Mouse (Mus musculus) testis, adult 2 months (tissue): ENCODE data around the gene Serpinb7. TPM values are rescaled to one million over a fixed set of nuclear protein-coding genes. Genes with fewer than 3 reads are reported as not detected.

ENCODE experiments used
- H3K27ac ChIP-seq: fragments of 200-500 bp; 2 replicates; pipeline ENCODE4 v1.5.1; 2012; ENCODE audit warnings: low read depth, low read length; ENCODE audit not compliant: control insufficient read depth, insufficient read depth
- H3K27me3 ChIP-seq: fragments of 200-500 bp; 2 replicates; pipeline ENCODE4 v1.6.1; 2012; ENCODE audit warnings: mild to moderate bottlenecking, low read length, moderate library complexity; ENCODE audit not compliant: control insufficient read depth, insufficient read depth
- H3K36me3 ChIP-seq: fragments of 200-500 bp; 2 replicates; pipeline ENCODE4 v1.6.1; 2012; ENCODE audit warnings: mild to moderate bottlenecking, low read length; ENCODE audit not compliant: control insufficient read depth, insufficient read depth
- H3K4me1 ChIP-seq: fragments of 200-500 bp; 2 replicates; pipeline ENCODE4 v1.6.1; 2012; ENCODE audit warnings: low read length; ENCODE audit not compliant: control insufficient read depth, insufficient read depth
- H3K4me3 ChIP-seq: fragments of 200-500 bp; 2 replicates; pipeline ENCODE4 v1.5.1; 2012; ENCODE audit warnings: low read depth, mild to moderate bottlenecking, low read length, moderate library complexity, mixed read lengths; ENCODE audit not compliant: control insufficient read depth
- CTCF ChIP-seq: fragments of 200-500 bp; IDR thresholded peaks from 2 replicates; pipeline ENCODE4 v1.5.1; 2012; ENCODE audit warnings: low read depth, mild to moderate bottlenecking, inconsistent platforms, low read length, moderate library complexity; ENCODE audit not compliant: control insufficient read depth, insufficient read depth, insufficient replicate concordance
- POLR2A ChIP-seq: fragments of 200-500 bp; IDR thresholded peaks from 2 replicates; pipeline ENCODE4 v1.6.1; 2012; ENCODE audit warnings: low read depth, mild to moderate bottlenecking, inconsistent platforms, low read length, moderate library complexity; ENCODE audit not compliant: control insufficient read depth
- polyA plus RNA-seq: library from polyadenylated mRNA; depleted of rRNA; stranded (reverse); fragments of >200 nt; gene quantifications from 2 replicates; pipeline ENCODE4 v1.2.3, GENCODE M21; 2012

Serpinb7 gene
- polyA plus RNA-seq, 1 experiment: 0.09 TPM

- TF ChIP-seq CTCF: no peak
- no peak for TF ChIP-seq POLR2A
- Histone ChIP-seq H3K36me3 (no peaks in the 10 kb centered on the region), H3K4me3 (no peak overlapping the region), H3K27ac (no peak overlapping the region), H3K27me3 (no peaks in the 10 kb centered on the region), H3K4me1 (no peaks in the 10 kb centered on the region)
Measured at GRCm38 (mm10) chr1:107422487-107422886, 23.0 kb downstream of the Serpinb7 start.

- Histone ChIP-seq H3K36me3 (no peaks in the 10 kb centered on the region), H3K4me1 (no peaks in the 10 kb centered on the region), H3K27ac (no peak overlapping the region), H3K27me3 (no peaks in the 10 kb centered on the region), H3K4me3 (no peak overlapping the region)
- TF ChIP-seq CTCF: no peak
- TF ChIP-seq POLR2A: no peak
Measured at GRCm38 (mm10) chr1:107431253-107431652, 31.8 kb downstream of the Serpinb7 start.

- Histone ChIP-seq H3K27me3 (no peaks in the 10 kb centered on the region), H3K4me3 (no peak overlapping the region), H3K36me3 (no peaks in the 10 kb centered on the region), H3K27ac (no peak overlapping the region), H3K4me1 (no peaks in the 10 kb centered on the region)
- TF ChIP-seq CTCF: no peak
- TF ChIP-seq POLR2A: no peak
Measured at GRCm38 (mm10) chr1:107435528-107435927, 36.1 kb downstream of the Serpinb7 start.

- no peaks in the 10 kb centered on the region for H3K27me3 ChIP-seq
- TF ChIP-seq POLR2A: no peak
- TF ChIP-seq CTCF: no peak
Measured at GRCm38 (mm10) chr1:107439462-107439861, 40.0 kb downstream of the Serpinb7 start.

GRCm38 (mm10) chr1:107445352-107445751 is 45.9 kb downstream of the Serpinb7 start:
- no peak overlapping the region for H3K4me3 ChIP-seq
- H3K36me3 ChIP-seq: no peaks in the 10 kb centered on the region
- TF ChIP-seq POLR2A: no peak
- TF ChIP-seq CTCF: no peak
- no peaks in the 10 kb centered on the region for H3K27me3 ChIP-seq
- no peak overlapping the region for H3K27ac ChIP-seq
- no peaks in the 10 kb centered on the region for H3K4me1 ChIP-seq

More at GRCm38 (mm10) chr1:107439462-107439861, 40.0 kb downstream of the Serpinb7 start:
- H3K27ac ChIP-seq: no peak overlapping the region
- H3K4me3 ChIP-seq: no peak overlapping the region
- H3K36me3 ChIP-seq: no peaks in the 10 kb centered on the region
- H3K4me1 ChIP-seq: no peaks in the 10 kb centered on the region

GRCm38 (mm10) chr1:107447228-107447931 is 47.9 kb downstream of the Serpinb7 start:
- Histone ChIP-seq H3K27ac (no peak overlapping the region), H3K4me3 (no peak overlapping the region), H3K4me1 (no peaks in the 10 kb centered on the region), H3K36me3 (no peaks in the 10 kb centered on the region), H3K27me3 (no peaks in the 10 kb centered on the region)
- TF ChIP-seq CTCF (no peak), POLR2A (no peak)

DNA sequence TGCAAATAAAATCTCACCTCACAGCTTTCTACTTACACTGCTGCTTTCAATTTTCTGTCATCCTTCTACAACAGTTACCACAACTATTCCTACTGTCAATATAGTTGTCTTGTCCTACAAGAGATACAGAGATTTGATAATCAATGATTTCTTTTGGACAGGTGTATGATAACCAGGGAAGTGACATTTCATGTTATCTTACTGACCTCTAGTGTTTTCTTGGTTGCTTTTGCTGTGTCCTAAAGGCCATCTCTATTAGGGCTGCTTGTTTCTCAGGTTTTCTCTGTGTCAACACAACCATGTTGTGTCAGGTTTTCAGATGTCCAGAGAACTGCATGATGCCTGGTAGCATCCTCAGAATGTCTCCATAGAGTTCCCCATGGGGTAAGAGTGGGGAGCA is 80.5 kb downstream of the Serpinb7 start:
- Histone ChIP-seq H3K4me1 (peaks cover 2% of the 10 kb centered on the region; the same call in 1 of the 2 replicates), H3K27ac (no peak overlapping the region)
- TF ChIP-seq CTCF (no peak), POLR2A (no peak)

More for the DNA sequence above, 80.5 kb downstream of the Serpinb7 start:
- Histone ChIP-seq H3K4me3 (no peak overlapping the region), H3K36me3 (no peaks in the 10 kb centered on the region), H3K27me3 (no peaks in the 10 kb centered on the region)
